In the genomic region with DNA sequence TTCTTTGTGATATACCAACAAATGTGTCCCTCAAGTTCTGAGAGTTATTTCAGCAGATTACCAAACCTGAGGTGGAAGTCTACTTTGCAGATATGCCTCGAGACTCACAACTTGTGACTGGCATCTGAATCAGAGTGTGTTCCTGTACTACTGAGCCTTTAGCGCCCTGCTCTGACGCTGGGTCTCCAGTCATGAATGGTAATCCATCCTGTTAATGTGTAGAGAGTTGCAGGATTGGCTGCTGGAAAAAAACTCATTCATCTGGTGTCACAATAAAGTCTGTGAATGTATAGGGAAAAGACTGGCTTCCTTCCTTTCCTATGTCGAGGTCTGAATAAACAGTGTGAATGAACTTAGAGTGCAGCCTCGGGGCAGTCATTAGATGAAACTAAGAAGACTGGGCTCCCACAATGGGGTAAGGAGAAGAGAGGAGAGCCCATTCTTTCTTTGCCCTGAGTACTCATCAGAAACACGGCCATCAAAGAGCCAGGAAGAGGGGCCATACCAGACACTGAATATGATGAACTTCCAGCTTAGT, we compare ENCODE assay signal across 25 mouse cellular contexts. TPM values are rescaled to one million over a fixed set of nuclear protein-coding genes. Genes with fewer than 3 reads are reported as not detected.
DNase-seq lines count a peak whose midpoint lies in the region; ATAC-seq lines count a peak whose summit lies in the region.
"Had no signal": no experiment of that assay in that cellular context is flagged by ENCODE, and none has a peak within 500 bp of the region (broad histone marks: within the 10 kb centered on the region; RNA-seq: fewer than 3 reads in every experiment).

No protein-coding gene starts in this region.

- no peak overlapping the region for H3K27ac ChIP-seq in forebrain, embryonic 11.5 days (ENCODE audit: low read depth, low read length)
- no peak overlapping the region for H3K27ac ChIP-seq in forebrain, embryonic 12.5 days
- 0 out of 2 replicates have a peak overlapping the region, but pooled peaks have one; percentile 54 for H3K27ac ChIP-seq in neural tube, embryonic 11.5 days (ENCODE audit: low read depth, low read length)
- H3K27ac ChIP-seq in forebrain, embryonic 15.5 days (replicated peaks): 0 out of 2 replicates have a peak overlapping the region, but pooled peaks have one; percentile 21
- H3K27ac ChIP-seq: layer of hippocampus, adult 2 months; left cerebral cortex, adult 2 months; limb, embryonic 13.5 days; midbrain, embryonic 15.5 days; stomach, embryonic 15.5 days had no signal

- no peak overlapping the region for H3K4me3 ChIP-seq in forebrain, embryonic 11.5 days (ENCODE audit: low read depth, low read length)
- H3K4me3 ChIP-seq in forebrain, embryonic 12.5 days (replicated peaks): no peak overlapping the region
- no peak overlapping the region for H3K4me3 ChIP-seq in neural tube, embryonic 11.5 days (ENCODE audit: low read depth, low read length)
- H3K4me3 ChIP-seq in forebrain, embryonic 15.5 days: no peak overlapping the region
- H3K4me3 ChIP-seq: heart, embryonic 12.5 days; layer of hippocampus, adult 2 months; left cerebral cortex, adult 2 months; limb, embryonic 13.5 days; midbrain, embryonic 15.5 days; stomach, embryonic 15.5 days had no signal

- DNase-seq in forebrain, embryonic 11.5 days (ENCODE audit: low spot score): no peak
- DNase-seq in neural tube, embryonic 11.5 days (ENCODE audit: low spot score): no peak
- no peak for DNase-seq in neural tube, embryonic 10.5 days (ENCODE audit: extremely low spot score, low spot score)
- DNase-seq in testis, postnatal 10 days (ENCODE audit: low spot score): no peak
- no peak for DNase-seq in cerebellum, adult 8-10 months
- DNase-seq: adrenal gland, postnatal 14 days; cerebellum, adult 11-12 months; cerebellum, postnatal 10 days; gastrocnemius, postnatal 25 days; heart, adult 18-20 months; kidney, adult 2 months; kidney, postnatal 36 days; right cerebral cortex, postnatal 25 days; thymus, postnatal 14 days had no signal

- H3K4me2 ChIP-seq in forebrain, embryonic 11.5 days (ENCODE audit: low read depth, low read length, severe bottlenecking): no peak overlapping the region
- H3K4me2 ChIP-seq in forebrain, embryonic 12.5 days: no peak overlapping the region
- no peak overlapping the region for H3K4me2 ChIP-seq in neural tube, embryonic 11.5 days (ENCODE audit: low read depth)
- H3K4me2 ChIP-seq in forebrain, embryonic 15.5 days (replicated peaks): no peak overlapping the region
- H3K4me2 ChIP-seq: heart, embryonic 12.5 days; limb, embryonic 13.5 days; liver, embryonic 11.5 days; midbrain, embryonic 15.5 days; stomach, embryonic 15.5 days had no signal

- peaks cover 12% of the 10 kb centered on the region for H3K4me1 ChIP-seq in forebrain, embryonic 11.5 days (replicated peaks; ENCODE audit: control insufficient read depth, insufficient read depth, low read length)
- peaks cover 20% of the 10 kb centered on the region for H3K4me1 ChIP-seq in forebrain, embryonic 12.5 days
- no peaks in the 10 kb centered on the region for H3K4me1 ChIP-seq in neural tube, embryonic 11.5 days (ENCODE audit: control insufficient read depth, insufficient read depth, low read length)
- peaks cover 6% of the 10 kb centered on the region; the same call in 1 of the 2 replicates for H3K4me1 ChIP-seq in forebrain, embryonic 15.5 days
- H3K4me1 ChIP-seq: midbrain, embryonic 15.5 days had no signal

- H3K9me3 ChIP-seq in forebrain, embryonic 11.5 days (ENCODE audit: control insufficient read depth, low read length): no peaks in the 10 kb centered on the region
- no peaks in the 10 kb centered on the region for H3K9me3 ChIP-seq in forebrain, embryonic 12.5 days
- H3K9me3 ChIP-seq in neural tube, embryonic 11.5 days (ENCODE audit: control insufficient read depth, low read length): no peaks in the 10 kb centered on the region
- H3K9me3 ChIP-seq in forebrain, embryonic 15.5 days: no peaks in the 10 kb centered on the region
- H3K9me3 ChIP-seq: heart, embryonic 12.5 days; limb, embryonic 13.5 days; midbrain, embryonic 15.5 days; stomach, embryonic 15.5 days had no signal

- peak; percentile 56; the same call in 1 of the 2 replicates for ATAC-seq in forebrain, embryonic 11.5 days (replicated peaks; ENCODE audit: low FRiP score)
- ATAC-seq in forebrain, embryonic 12.5 days (ENCODE audit: low FRiP score): no peak; the same call in 1 of the 2 replicates
- no peak for ATAC-seq in neural tube, embryonic 11.5 days (ENCODE audit: insufficient read depth, low FRiP score, low TSS enrichment)
- ATAC-seq in forebrain, embryonic 15.5 days (replicated peaks): no peak
- ATAC-seq: hindbrain, embryonic 16.5 days; lung, postnatal 0 days; midbrain, embryonic 15.5 days had no signal

- H3K9ac ChIP-seq in forebrain, embryonic 11.5 days (ENCODE audit: low read length): no peak overlapping the region
- H3K9ac ChIP-seq in forebrain, embryonic 12.5 days: no peak overlapping the region; the same call in 1 of the 2 replicates
- no peak overlapping the region for H3K9ac ChIP-seq in neural tube, embryonic 11.5 days (ENCODE audit: low read length)
- H3K9ac ChIP-seq in forebrain, embryonic 15.5 days (replicated peaks): no peak overlapping the region
- H3K9ac ChIP-seq: heart, embryonic 12.5 days; limb, embryonic 13.5 days; midbrain, embryonic 15.5 days; stomach, embryonic 15.5 days had no signal

- 25% methylated on average over 6 of the region's 6 CpGs for WGBS in forebrain, embryonic 11.5 days
- 6% methylated on average over 6 of the region's 6 CpGs for WGBS in forebrain, embryonic 12.5 days
- 42% methylated on average over 6 of the region's 6 CpGs for WGBS in neural tube, embryonic 11.5 days
- 7% methylated on average over 6 of the region's 6 CpGs for WGBS in forebrain, embryonic 15.5 days

- no peaks in the 10 kb centered on the region for H3K27me3 ChIP-seq in forebrain, embryonic 11.5 days (ENCODE audit: control insufficient read depth, insufficient read depth, low read length)
- H3K27me3 ChIP-seq in forebrain, embryonic 12.5 days: peaks cover 3% of the 10 kb centered on the region; the same call in 1 of the 2 replicates
- no peaks in the 10 kb centered on the region for H3K27me3 ChIP-seq in neural tube, embryonic 11.5 days (ENCODE audit: control insufficient read depth, insufficient read depth, low read length)
- H3K27me3 ChIP-seq in forebrain, embryonic 15.5 days: no peaks in the 10 kb centered on the region
- H3K27me3 ChIP-seq: heart, embryonic 12.5 days; limb, embryonic 13.5 days; midbrain, embryonic 15.5 days; stomach, embryonic 15.5 days had no signal

- no peaks in the 10 kb centered on the region for H3K36me3 ChIP-seq in forebrain, embryonic 11.5 days (ENCODE audit: control insufficient read depth, insufficient read depth, low read length)
- H3K36me3 ChIP-seq in forebrain, embryonic 12.5 days (replicated peaks): no peaks in the 10 kb centered on the region
- H3K36me3 ChIP-seq in neural tube, embryonic 11.5 days (ENCODE audit: control insufficient read depth, insufficient read depth, low read length): no peaks in the 10 kb centered on the region
- H3K36me3 ChIP-seq in forebrain, embryonic 15.5 days: no peaks in the 10 kb centered on the region
- H3K36me3 ChIP-seq: heart, embryonic 12.5 days; limb, embryonic 13.5 days; midbrain, embryonic 15.5 days; stomach, embryonic 15.5 days had no signal

RNA-seq across cellular contexts. Expression of gene Kremen1, which starts 41.4 kb away (rescaled TPM):
- 10.8 and 11.3 TPM in 2 replicates for polyA plus RNA-seq in forebrain, embryonic 11.5 days (2014; fragmentation: Nextera tagmentation; extraction: Ambion mirVana)
- polyA plus RNA-seq in forebrain, embryonic 12.5 days (2016; fragmentation: Nextera tagmentation; extraction: Ambion mirVana): 11.9 and 12.0 TPM in 2 replicates
- polyA plus RNA-seq in neural tube, embryonic 11.5 days (2014; fragmentation: Nextera tagmentation; extraction: Ambion mirVana): 9.6 and 12.0 TPM in 2 replicates
- 5.4 and 6.5 TPM in 2 replicates for polyA plus RNA-seq in forebrain, embryonic 15.5 days (2015; fragmentation: Nextera tagmentation; extraction: Ambion mirVana)

Comparison
In these comparisons a context has a peak if more than half of its experiments do, and no peak if none do; other contexts are left out.
1. H3K27ac ChIP-seq: peak in neural tube, embryonic 11.5 days (single experiment) and forebrain, embryonic 15.5 days (single experiment); none in forebrain, embryonic 11.5 days (single experiment) and forebrain, embryonic 12.5 days (single experiment).